Mouse (Mus musculus) lung, adult 2 months (tissue): Measurements from ENCODE around the gene Il31ra.

Experiments
- CTCF ChIP-seq: fragments of 200-500 bp; IDR thresholded peaks from 2 replicates; pipeline ENCODE4 v1.5.1; 2011; ENCODE audit warnings: mild to moderate bottlenecking, low read length, control low read depth; ENCODE audit not compliant: insufficient read depth
- POLR2A ChIP-seq: fragments of 200-500 bp; IDR thresholded peaks from 2 replicates; pipeline ENCODE4 v1.6.1; 2011; ENCODE audit warnings: low read depth, mild to moderate bottlenecking, control low read depth, low read length, borderline replicate concordance; ENCODE audit errors: extremely low read depth

GRCm38 (mm10) chr13:112510437-112511212 is 83.5 kb downstream of the Il31ra start:
- TF ChIP-seq CTCF (no peak), POLR2A (no peak)
